In the genomic region with DNA sequence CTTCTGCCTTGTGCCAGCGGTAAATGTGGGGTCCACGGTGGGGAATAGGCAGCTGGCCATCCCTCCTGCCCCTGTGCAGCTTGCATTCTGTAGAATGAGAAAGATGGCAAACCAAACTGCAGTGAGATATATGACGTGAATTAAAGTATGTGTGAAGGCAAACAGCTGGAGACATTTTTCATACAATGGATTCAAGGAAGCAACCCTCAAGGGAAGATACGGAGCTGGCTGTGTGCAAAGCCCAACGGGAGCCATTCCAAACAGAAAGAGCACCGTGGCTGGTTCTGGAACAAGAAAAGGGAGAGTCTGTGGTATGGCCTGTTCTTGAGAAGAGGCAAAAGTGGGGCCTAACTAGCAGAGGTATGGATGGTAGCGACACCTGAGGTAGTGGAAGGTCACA, we compare ENCODE assay signal across 20 mouse cellular contexts. TPM values are rescaled to one million over a fixed set of nuclear protein-coding genes. Genes with fewer than 3 reads are reported as not detected.
DNase-seq lines count a peak whose midpoint lies in the region; ATAC-seq and TF ChIP-seq lines count a peak whose summit lies in the region.
"Had no signal": no experiment of that assay in that cellular context is flagged by ENCODE, and none has a peak within 500 bp of the region (broad histone marks: within the 10 kb centered on the region; RNA-seq: fewer than 3 reads in every experiment).

No protein-coding gene starts in this region.

- no peak overlapping the region for H3K4me3 ChIP-seq in lung, embryonic 14.5 days (ENCODE audit: low read depth, low read length)
- no peak overlapping the region for H3K4me3 ChIP-seq in lung, adult 2 months (replicated peaks; ENCODE audit: extremely low read depth, low read depth, low read length)
- H3K4me3 ChIP-seq in olfactory bulb, adult 2 months (ENCODE audit: insufficient read depth, low read depth, low read length): no peak overlapping the region
- H3K4me3 ChIP-seq: embryonic facial prominence, embryonic 10.5 days; embryonic facial prominence, embryonic 12.5 days; forebrain, embryonic 13.5 days; forebrain, embryonic 15.5 days had no signal

- H3K27me3 ChIP-seq in lung, embryonic 14.5 days (ENCODE audit: insufficient read depth, low read length): no peaks in the 10 kb centered on the region
- H3K27me3 ChIP-seq: embryonic facial prominence, embryonic 12.5 days; forebrain, embryonic 13.5 days; forebrain, embryonic 15.5 days had no signal

- ATAC-seq in lung, embryonic 14.5 days (ENCODE audit: insufficient read depth): no peak
- ATAC-seq: activated CD4-positive, CD25-positive, alpha-beta regulatory T cell, adult 4 months; forebrain, embryonic 13.5 days; forebrain, embryonic 15.5 days; Patski had no signal

- H3K9ac ChIP-seq in lung, embryonic 14.5 days: no peak overlapping the region
- H3K9ac ChIP-seq: embryonic facial prominence, embryonic 12.5 days; forebrain, embryonic 13.5 days; forebrain, embryonic 15.5 days had no signal

- H3K4me2 ChIP-seq in lung, embryonic 14.5 days: no peak overlapping the region
- H3K4me2 ChIP-seq: embryonic facial prominence, embryonic 12.5 days; forebrain, embryonic 13.5 days; forebrain, embryonic 15.5 days had no signal

- TF ChIP-seq POLR2A in lung, adult 2 months (IDR thresholded peaks at IDR 0.05; ENCODE audit: borderline replicate concordance, extremely low read depth, low read depth, low read length): no peak
- no peak for TF ChIP-seq POLR2A in olfactory bulb, adult 2 months (IDR thresholded peaks at IDR 0.05; ENCODE audit: insufficient read depth, low read depth, low read length)

- H3K4me1 ChIP-seq in lung, embryonic 14.5 days (ENCODE audit: insufficient read depth): no peaks in the 10 kb centered on the region
- no peaks in the 10 kb centered on the region for H3K4me1 ChIP-seq in lung, adult 2 months (ENCODE audit: control insufficient read depth, insufficient read depth, low read length)
- peaks cover 35% of the 10 kb centered on the region for H3K4me1 ChIP-seq in olfactory bulb, adult 2 months (ENCODE audit: control insufficient read depth, insufficient read depth, low read length)
- H3K4me1 ChIP-seq: embryonic facial prominence, embryonic 12.5 days had no signal

- no peak for TF ChIP-seq CTCF in lung, embryonic 14.5 days (IDR thresholded peaks at IDR 0.05; ENCODE audit: low read depth)
- no peak for TF ChIP-seq CTCF in lung, adult 2 months (IDR thresholded peaks at IDR 0.05; ENCODE audit: insufficient read depth, low read length)
- TF ChIP-seq CTCF in olfactory bulb, adult 2 months (IDR thresholded peaks at IDR 0.05; ENCODE audit: insufficient read depth, low read depth, low read length): no peak

- no peak overlapping the region for H3K27ac ChIP-seq in lung, embryonic 14.5 days (ENCODE audit: low read depth)
- peak overlapping the region; percentile 59 for H3K27ac ChIP-seq in olfactory bulb, adult 2 months (ENCODE audit: insufficient read depth, low read depth, low read length)
- H3K27ac ChIP-seq: embryonic facial prominence, embryonic 10.5 days; embryonic facial prominence, embryonic 12.5 days; forebrain, embryonic 13.5 days had no signal

- DNase-seq in heart, postnatal 4 days: peak; percentile 22
- no peak for DNase-seq in heart, adult 11 months
- peak; percentile 54 for DNase-seq in lung, embryonic 14.5 days
- DNase-seq in lung, adult 2 months: no peak
- DNase-seq in frontal cortex, postnatal 14 days (ENCODE audit: low spot score in 2 of 2): no peak
- DNase-seq: adrenal gland, adult 8-10 months; adrenal gland, postnatal 14 days; adrenal gland, postnatal 36 days; cerebellum, adult 11-12 months; cerebellum, adult 2 months; cerebellum, adult 9-10 months; cerebellum, postnatal 10 days; cerebellum, postnatal 25 days had no signal

- 42% methylated on average over 7 of the region's 7 CpGs for WGBS in lung, embryonic 14.5 days
- WGBS in lung, adult 2 months: 71% methylated on average over 7 of the region's 7 CpGs
- 60% methylated on average over 7 of the region's 7 CpGs for whole genome bisulfite sequencing in olfactory bulb, adult 2 months

- no peaks in the 10 kb centered on the region for H3K9me3 ChIP-seq in lung, embryonic 14.5 days (ENCODE audit: low read depth, low read length)
- H3K9me3 ChIP-seq: embryonic facial prominence, embryonic 10.5 days; embryonic facial prominence, embryonic 12.5 days; forebrain, embryonic 13.5 days; forebrain, embryonic 15.5 days had no signal

- H3K36me3 ChIP-seq in lung, embryonic 14.5 days (ENCODE audit: insufficient read depth): no peaks in the 10 kb centered on the region
- H3K36me3 ChIP-seq: embryonic facial prominence, embryonic 10.5 days; embryonic facial prominence, embryonic 12.5 days; forebrain, embryonic 15.5 days had no signal

RNA-seq across cellular contexts. Expression of a gene that starts 20.9 kb away (rescaled TPM):
- 100 to 1,000 TPM; 324 to 340 TPM for total RNA-seq in heart, postnatal 4 days (2021)
- polyA plus RNA-seq in lung, embryonic 14.5 days (2014; fragmentation: Nextera tagmentation; extraction: Ambion mirVana): 11.4 and 14.6 TPM in 2 replicates
- 17.4 and 21.5 TPM in 2 replicates for polyA plus RNA-seq in lung, adult 2 months (2012; rRNA removed)
- 472 and 1,489 TPM in 2 replicates for polyA plus RNA-seq in olfactory bulb, adult 2 months (2012; ENCODE audit: insufficient read depth, insufficient read length, low replicate concordance, missing spikeins)

RNA-seq across cellular contexts. Expression of a gene that starts 22.6 kb away (rescaled TPM):
- 1 to 10 TPM; 4.4 to 6.0 TPM for total RNA-seq in heart, postnatal 4 days (2021)
- 26.5 and 31.6 TPM in 2 replicates for polyA plus RNA-seq in lung, embryonic 14.5 days (2014; fragmentation: Nextera tagmentation; extraction: Ambion mirVana)
- 0.91 and 1.3 TPM in 2 replicates for polyA plus RNA-seq in lung, adult 2 months (2012; rRNA removed)
- polyA plus RNA-seq in olfactory bulb, adult 2 months (2012; ENCODE audit: insufficient read depth, insufficient read length, low replicate concordance, missing spikeins): not detected in 2 replicates

RNA-seq across cellular contexts. Expression of a gene that starts 59.9 kb away (rescaled TPM):
- total RNA-seq in heart, postnatal 4 days (2021): 10 to 100 TPM; 13.9 to 14.7 TPM
- 19.9 and 20.4 TPM in 2 replicates for polyA plus RNA-seq in lung, embryonic 14.5 days (2014; fragmentation: Nextera tagmentation; extraction: Ambion mirVana)
- polyA plus RNA-seq in lung, adult 2 months (2012; rRNA removed): 8.9 and 13.8 TPM in 2 replicates
- not detected in 2 replicates for polyA plus RNA-seq in olfactory bulb, adult 2 months (2012; ENCODE audit: insufficient read depth, insufficient read length, low replicate concordance, missing spikeins)

Comparison
In these comparisons a context has a peak if more than half of its experiments do, and no peak if none do; other contexts are left out.
1. DNase-seq: peak in heart, postnatal 4 days (single experiment) and lung, embryonic 14.5 days (single experiment); none in heart, adult 11 months (single experiment), lung, adult 2 months (single experiment) and frontal cortex, postnatal 14 days (0 of 2).
2. RNA of a gene that starts 20.9 kb away (polyA plus RNA-seq): 472 to 1,489 TPM in olfactory bulb, adult 2 months; 17.4 to 21.5 TPM in lung, adult 2 months and 11.4 to 14.6 TPM in lung, embryonic 14.5 days; every median in the first group is over 10 times any median in the second.